Mouse (Mus musculus) heart, embryonic 13.5 days (tissue): Measurements from ENCODE around the gene Gabpb1. TPM values are rescaled to one million over a fixed set of nuclear protein-coding genes. Genes with fewer than 3 reads are reported as not detected.

ENCODE experiments used
- ATAC-seq: fragments of 200-750 bp; cut with Nextera tagmentation; 2 replicates; pipeline ENCODE4 v1.8.0; 2017; ENCODE audit warnings: moderate TSS enrichment; ENCODE audit not compliant: insufficient number of reproducible peaks, low FRiP score, low TSS enrichment; ENCODE audit errors: extremely low read depth
- H3K27ac ChIP-seq: fragments of 300-500 bp; sonication (generic); replicated peaks from 2 replicates; pipeline ENCODE4 v1.5.1; 2015; ENCODE audit warnings: moderate library complexity, mild to moderate bottlenecking, inconsistent platforms
- H3K27me3 ChIP-seq: fragments of 300-500 bp; sonication (generic); replicated peaks from 2 replicates; pipeline ENCODE4 v1.6.1; 2015; ENCODE audit warnings: mild to moderate bottlenecking, inconsistent platforms
- H3K36me3 ChIP-seq: fragments of 300-500 bp; sonication (generic); 2 replicates; pipeline ENCODE4 v1.6.1; 2015; ENCODE audit warnings: mild to moderate bottlenecking, inconsistent platforms
- H3K4me1 ChIP-seq: fragments of 300-500 bp; sonication (generic); 2 replicates; pipeline ENCODE4 v1.6.1; 2015; ENCODE audit warnings: inconsistent platforms
- H3K4me2 ChIP-seq: fragments of 300-500 bp; sonication (generic); 2 replicates; pipeline ENCODE4 v1.6.1; 2015; ENCODE audit warnings: inconsistent platforms, mild to moderate bottlenecking, moderate library complexity
- H3K4me3 ChIP-seq: fragments of 300-500 bp; sonication (generic); 2 replicates; pipeline ENCODE4 v1.5.1; 2015; ENCODE audit warnings: moderate library complexity, mild to moderate bottlenecking, inconsistent platforms
- H3K9ac ChIP-seq: fragments of 300-500 bp; sonication (generic); 2 replicates; pipeline ENCODE4 v1.6.1; 2015; ENCODE audit warnings: inconsistent platforms, mild to moderate bottlenecking, moderate library complexity
- H3K9me3 ChIP-seq: fragments of 300-500 bp; sonication (generic); 2 replicates; pipeline ENCODE4 v1.6.1; 2016; ENCODE audit warnings: inconsistent platforms
- WGBS: fragments of 180-500 bp; shearing (Covaris S2); methylation state at CpG from one replicate; pipeline ENCODE4 v1.1.7; 2015; ENCODE audit warnings: mixed read lengths; 5-methylcytosine and 5-hydroxymethylcytosine counted together
- polyA plus RNA-seq: library from polyadenylated mRNA; unstranded; fragments of >200 nt; fragmentation: Nextera tagmentation; extraction: Ambion mirVana; gene quantifications from 2 replicates; pipeline ENCODE4 v1.2.1, GENCODE M21; 2015

The Gabpb1 gene
- 31.3 and 31.6 TPM in 2 replicates for polyA plus RNA-seq

DNA sequence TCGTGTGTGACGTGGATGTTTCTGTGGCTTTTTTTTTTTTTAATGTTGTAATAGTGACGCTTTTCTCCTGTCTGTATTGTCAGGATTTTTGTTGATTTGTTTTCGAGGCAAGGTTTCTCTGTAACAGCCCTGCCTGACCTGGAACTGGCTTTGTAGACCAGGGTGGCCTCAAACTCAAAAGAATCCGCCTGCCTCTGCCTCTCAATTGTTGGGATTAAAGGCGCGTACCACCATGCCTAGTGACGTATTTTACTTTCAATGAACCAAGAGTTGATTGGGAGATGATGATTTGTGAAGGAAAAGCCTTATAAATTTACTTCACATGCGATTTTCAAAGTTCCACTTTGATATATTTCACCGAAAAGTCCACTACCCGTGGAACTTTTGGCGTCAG lies at the start of gene Gabpb1:
Gene Gabpb1, minus strand, starts transcription at position 216 of the 394 bp plus-strand sequence.
- WGBS: 23% methylated on average over 12 of the region's 12 CpGs
- Histone ChIP-seq H3K9ac (peak within 1 kb of the TSS; percentile 97), H3K27ac (peak within 1 kb of the TSS; percentile 100), H3K4me1 (peaks cover 44% of the 10 kb centered on the region), H3K4me2 (peak within 1 kb of the TSS; percentile 85), H3K9me3 (0 out of 2 replicates have a peak, but pooled peaks cover 3% of the 10 kb centered on the region), H3K36me3 (peaks cover 24% of the 10 kb centered on the region), H3K4me3 (peak within 1 kb of the TSS; percentile 97), H3K27me3 (no peaks in the 10 kb centered on the region)
- ATAC-seq: no peak

DNA sequence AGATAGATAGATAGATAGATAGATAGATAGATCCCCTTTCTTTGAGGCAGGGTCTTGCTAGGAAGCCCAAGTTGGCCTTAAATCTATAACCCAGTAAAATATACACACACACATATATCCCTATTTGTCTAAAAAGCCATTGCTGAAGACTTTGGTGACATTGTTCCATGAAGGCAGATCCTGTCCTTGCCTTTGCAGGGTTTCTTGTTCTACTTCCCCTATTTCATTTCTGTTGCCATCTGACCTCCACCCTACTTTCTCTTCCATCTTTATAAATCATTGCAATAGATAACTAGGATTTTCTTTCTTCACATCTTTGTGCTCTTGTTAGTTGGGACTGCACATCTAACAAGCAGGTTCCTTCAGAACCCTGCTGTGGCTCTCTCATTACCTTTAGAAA lies 36.8 kb upstream of the Gabpb1 start:
- Histone ChIP-seq H3K36me3 (peaks cover 26% of the 10 kb centered on the region), H3K27ac (no peak overlapping the region), H3K9me3 (no peaks in the 10 kb centered on the region), H3K4me3 (no peak overlapping the region), H3K4me1 (peaks cover 8% of the 10 kb centered on the region), H3K27me3 (no peaks in the 10 kb centered on the region), H3K9ac (no peak overlapping the region), H3K4me2 (no peak overlapping the region)
- no peak for ATAC-seq

DNA sequence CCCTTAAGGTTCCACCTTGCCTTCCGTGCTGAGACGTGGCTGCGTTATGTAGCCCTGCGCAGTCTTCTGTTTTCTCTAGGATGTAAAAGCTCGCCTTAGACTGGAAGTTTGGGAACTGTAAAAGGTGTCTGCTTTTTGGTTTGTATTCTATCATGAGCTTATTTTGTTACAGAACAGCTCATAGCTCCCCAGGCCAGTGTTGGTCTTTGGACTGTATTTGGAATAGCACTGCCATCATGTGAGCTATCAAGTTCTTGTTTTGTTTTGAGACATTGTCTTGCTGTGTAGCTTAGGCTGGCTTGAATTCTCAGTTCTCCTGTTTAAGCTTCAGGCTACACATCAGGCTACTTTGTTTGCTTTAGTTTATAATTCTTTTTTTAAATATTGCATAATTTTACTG lies 36.4 kb upstream of the Gabpb1 start:
- Histone ChIP-seq H3K27me3 (no peaks in the 10 kb centered on the region), H3K9ac (no peak overlapping the region), H3K36me3 (peaks cover 23% of the 10 kb centered on the region), H3K4me1 (peaks cover 11% of the 10 kb centered on the region), H3K27ac (no peak overlapping the region), H3K4me3 (no peak overlapping the region), H3K9me3 (no peaks in the 10 kb centered on the region), H3K4me2 (no peak overlapping the region)
- WGBS: 93% methylated on average over 5 of the region's 5 CpGs
- ATAC-seq: no peak

DNA sequence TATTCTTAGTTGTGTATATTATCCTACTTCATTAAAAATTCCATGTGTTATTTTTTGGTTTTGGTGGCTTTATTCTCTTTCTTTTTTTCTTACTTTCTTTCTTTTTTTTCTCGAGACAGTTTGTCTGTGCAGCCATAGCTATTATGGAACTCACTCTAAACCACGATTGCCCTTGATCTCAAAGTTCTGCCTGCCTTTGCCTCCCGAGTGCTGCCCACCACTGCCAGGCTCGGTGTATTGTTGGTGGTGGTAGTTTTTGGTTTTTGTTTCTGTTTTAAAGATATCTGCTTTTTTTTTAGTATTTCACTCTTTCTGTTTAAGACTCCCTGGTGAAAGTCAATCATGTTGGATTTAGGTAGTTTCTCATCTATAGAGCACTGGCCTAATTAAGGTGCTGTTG lies 32.2 kb upstream of the Gabpb1 start:
- Histone ChIP-seq H3K9me3 (no peaks in the 10 kb centered on the region), H3K4me3 (peak overlapping the region; percentile 84), H3K27ac (no peak overlapping the region), H3K9ac (peak overlapping the region; percentile 90), H3K36me3 (peaks cover 11% of the 10 kb centered on the region), H3K4me2 (peak overlapping the region; percentile 83), H3K4me1 (peaks cover 11% of the 10 kb centered on the region), H3K27me3 (peaks cover 12% of the 10 kb centered on the region)
- no peak for ATAC-seq
- WGBS: 72% methylated on average over 4 of the region's 4 CpGs

DNA sequence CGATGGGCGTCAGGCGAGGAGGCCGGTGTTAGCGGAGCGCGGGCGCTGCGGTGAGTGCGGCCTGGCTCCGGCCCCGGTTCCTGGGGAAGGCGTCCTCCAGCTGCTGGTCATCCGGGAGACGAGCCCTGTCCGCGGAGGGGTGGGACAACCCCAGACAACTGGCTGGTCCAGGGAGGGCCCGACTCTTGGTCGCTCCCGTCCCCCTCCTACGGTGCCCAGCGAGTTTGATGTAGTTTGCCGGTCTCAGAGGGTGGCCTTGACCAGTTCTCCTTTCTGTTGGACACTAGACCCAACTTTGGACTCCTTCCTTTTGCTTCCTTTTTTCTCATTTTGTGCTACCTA lies 31.3 kb upstream of the Gabpb1 start:
- Histone ChIP-seq H3K27ac (peak overlapping the region; percentile 83), H3K4me3 (peak overlapping the region; percentile 84), H3K4me2 (peak overlapping the region; percentile 83), H3K9ac (peak overlapping the region; percentile 90), H3K27me3 (peaks cover 12% of the 10 kb centered on the region), H3K4me1 (peaks cover 11% of the 10 kb centered on the region), H3K36me3 (peaks cover 6% of the 10 kb centered on the region), H3K9me3 (no peaks in the 10 kb centered on the region)
- ATAC-seq: peak; percentile 69; the same call in 1 of the 2 replicates
- WGBS: under 1% methylated on average over 23 of the region's 23 CpGs

DNA sequence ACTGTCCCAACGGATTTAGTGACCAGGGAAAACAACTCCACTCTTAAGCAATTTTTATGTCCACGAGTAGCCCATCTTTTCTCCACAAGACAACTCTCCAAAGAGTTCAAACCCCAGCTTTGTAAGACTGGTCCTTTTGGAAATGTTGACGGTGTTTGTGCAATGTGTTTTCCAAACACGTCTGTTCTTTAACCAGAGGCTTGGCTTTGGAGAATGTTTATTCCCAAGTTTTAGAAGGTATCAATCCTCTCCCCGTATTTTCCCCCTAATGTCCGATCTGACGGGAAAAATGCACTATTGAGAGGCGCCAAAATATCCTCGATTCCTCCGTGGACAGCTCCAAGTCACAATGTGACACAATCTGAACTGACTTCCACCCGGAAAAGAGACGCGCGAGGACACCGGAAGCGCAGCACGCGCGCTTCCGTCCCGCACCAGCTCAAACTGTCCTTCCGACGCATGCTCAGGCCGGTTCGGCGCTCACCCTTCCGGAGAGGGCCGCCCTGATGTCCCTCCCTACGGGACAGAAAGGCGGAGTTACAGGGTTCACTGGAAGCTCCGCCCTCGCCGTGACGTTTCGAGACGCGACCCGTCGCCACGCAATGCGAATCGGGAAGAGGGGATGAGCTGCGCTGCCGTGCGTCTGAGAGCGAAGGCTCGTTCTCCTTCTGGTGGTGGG lies 30.8 kb upstream of the Gabpb1 start, which contains the start of gene Usp8:
Gene Usp8, plus strand, starts transcription at position 570 of the 679 bp plus-strand sequence.
- peak within 1 kb of the TSS; percentile 83 for H3K27ac ChIP-seq
- peak; percentile 99 for ATAC-seq
- peak within 1 kb of the TSS; percentile 90 for H3K9ac ChIP-seq
- 3% methylated on average over 47 of the region's 47 CpGs for WGBS
- H3K4me2 ChIP-seq: peak within 1 kb of the TSS; percentile 83
- H3K4me1 ChIP-seq: peaks cover 11% of the 10 kb centered on the region
- H3K9me3 ChIP-seq: no peaks in the 10 kb centered on the region
- peak within 1 kb of the TSS; percentile 84 for H3K4me3 ChIP-seq
- H3K27me3 ChIP-seq: peaks cover 12% of the 10 kb centered on the region
- peaks cover 6% of the 10 kb centered on the region for H3K36me3 ChIP-seq

DNA sequence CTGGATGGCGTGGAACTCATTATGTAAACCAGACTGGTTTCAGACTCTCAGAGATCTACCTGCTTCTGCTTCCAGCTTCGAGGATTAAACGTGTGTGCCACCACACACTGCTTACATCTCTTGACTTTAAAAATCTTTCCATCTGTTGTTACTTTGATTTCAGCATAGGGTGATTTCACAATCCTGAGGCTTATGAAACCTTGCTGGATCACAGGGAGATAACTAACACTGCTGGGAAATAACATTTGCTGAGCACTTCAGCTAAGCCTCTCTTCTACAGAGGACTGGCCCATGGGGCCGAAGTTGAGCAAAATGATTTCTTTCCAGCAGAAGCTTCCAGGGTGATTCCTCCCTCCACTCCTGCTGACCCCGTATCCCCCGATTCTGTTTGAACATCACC lies 19.1 kb upstream of the Gabpb1 start:
- Histone ChIP-seq H3K9me3 (no peaks in the 10 kb centered on the region), H3K27ac (no peak overlapping the region), H3K9ac (no peak overlapping the region), H3K4me3 (no peak overlapping the region), H3K36me3 (no peaks in the 10 kb centered on the region), H3K4me1 (no peaks in the 10 kb centered on the region), H3K27me3 (peaks cover 2% of the 10 kb centered on the region; the same call in 1 of the 2 replicates), H3K4me2 (no peak overlapping the region)
- ATAC-seq: no peak
- 70% methylated on average over 6 of the region's 6 CpGs for WGBS

DNA sequence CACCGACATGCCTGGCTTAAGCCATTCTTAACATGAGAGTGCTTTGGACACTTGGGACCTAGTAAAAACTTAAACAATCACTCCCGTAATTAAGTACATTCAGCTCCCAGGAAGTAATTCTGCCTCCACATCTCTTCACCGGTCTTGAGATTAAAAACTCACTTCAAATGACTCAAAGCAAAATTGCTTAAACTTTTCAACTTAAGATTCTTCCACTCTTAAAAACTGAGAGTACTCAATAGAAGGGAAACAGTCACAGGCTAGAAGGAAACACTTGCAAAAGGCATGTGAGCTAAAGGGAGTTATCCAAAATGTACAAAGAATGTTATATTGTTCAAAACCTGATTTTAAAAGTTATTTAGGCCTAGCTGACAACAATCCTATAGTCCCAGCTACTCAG lies 15.2 kb upstream of the Gabpb1 start:
- 84% methylated on average over 3 of the region's 3 CpGs for WGBS
- Histone ChIP-seq H3K9me3 (no peaks in the 10 kb centered on the region), H3K4me2 (no peak overlapping the region), H3K4me1 (no peaks in the 10 kb centered on the region), H3K9ac (no peak overlapping the region), H3K27ac (no peak overlapping the region), H3K36me3 (peaks cover 6% of the 10 kb centered on the region; the same call in 1 of the 2 replicates), H3K4me3 (no peak overlapping the region), H3K27me3 (no peaks in the 10 kb centered on the region; the same call in 1 of the 2 replicates)
- no peak for ATAC-seq

DNA sequence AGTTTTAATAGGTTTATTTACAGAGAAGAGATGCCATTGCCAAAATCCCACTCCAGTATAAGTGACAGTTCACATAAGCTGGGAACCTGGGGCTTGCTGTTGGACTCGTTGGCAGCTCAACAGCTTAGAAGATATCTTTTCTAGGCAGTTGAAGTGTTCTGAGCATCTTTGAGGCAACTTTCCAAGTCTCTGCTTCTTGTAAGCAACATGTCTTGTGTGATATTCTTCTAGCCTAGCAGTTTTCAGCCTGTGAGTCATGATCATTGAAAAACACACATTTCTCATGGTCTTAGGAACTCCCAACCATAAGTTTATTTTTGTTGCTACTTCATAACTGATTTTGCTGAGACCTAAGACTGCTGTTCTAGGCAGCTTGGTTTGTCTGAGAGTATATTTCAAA lies 6.8 kb upstream of the Gabpb1 start:
- no peak overlapping the region for H3K4me3 ChIP-seq
- WGBS: 65% methylated on average over 1 of the region's 1 CpGs
- H3K36me3 ChIP-seq: peaks cover 47% of the 10 kb centered on the region
- 0 out of 2 replicates have a peak, but pooled peaks cover 3% of the 10 kb centered on the region for H3K9me3 ChIP-seq
- no peaks in the 10 kb centered on the region for H3K27me3 ChIP-seq
- ATAC-seq: no peak
- H3K27ac ChIP-seq: peak overlapping the region; percentile 71
- peaks cover 16% of the 10 kb centered on the region for H3K4me1 ChIP-seq
- H3K4me2 ChIP-seq: peak overlapping the region; percentile 16; the same call in 1 of the 2 replicates
- H3K9ac ChIP-seq: no peak overlapping the region

DNA sequence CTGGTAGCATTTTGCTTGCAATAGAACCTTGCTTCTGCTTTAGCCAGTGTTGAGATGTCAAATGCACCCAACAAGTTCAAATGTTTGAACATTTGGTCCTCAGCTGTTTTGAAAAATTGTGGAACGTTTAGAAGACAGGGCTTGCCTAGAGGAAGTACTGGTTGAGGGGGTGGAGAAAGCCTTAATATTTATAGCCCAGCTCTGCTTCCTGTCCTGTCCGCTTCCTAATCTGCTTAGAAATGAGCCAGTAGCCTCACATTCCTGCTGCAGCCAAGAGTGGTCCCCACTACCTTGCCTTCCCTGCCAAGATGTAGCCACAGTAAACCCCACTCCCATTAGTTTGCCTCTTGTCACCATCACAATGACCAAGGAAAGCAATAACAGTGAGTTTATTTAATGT lies 6.2 kb upstream of the Gabpb1 start:
- no peaks in the 10 kb centered on the region for H3K27me3 ChIP-seq
- no peak overlapping the region for H3K4me3 ChIP-seq
- H3K9ac ChIP-seq: no peak overlapping the region
- 32% methylated on average over 2 of the region's 2 CpGs for WGBS
- H3K9me3 ChIP-seq: 0 out of 2 replicates have a peak, but pooled peaks cover 3% of the 10 kb centered on the region
- H3K4me1 ChIP-seq: peaks cover 20% of the 10 kb centered on the region
- H3K4me2 ChIP-seq: peak overlapping the region; percentile 16
- peak overlapping the region; percentile 71 for H3K27ac ChIP-seq
- H3K36me3 ChIP-seq: peaks cover 45% of the 10 kb centered on the region
- ATAC-seq: no peak

DNA sequence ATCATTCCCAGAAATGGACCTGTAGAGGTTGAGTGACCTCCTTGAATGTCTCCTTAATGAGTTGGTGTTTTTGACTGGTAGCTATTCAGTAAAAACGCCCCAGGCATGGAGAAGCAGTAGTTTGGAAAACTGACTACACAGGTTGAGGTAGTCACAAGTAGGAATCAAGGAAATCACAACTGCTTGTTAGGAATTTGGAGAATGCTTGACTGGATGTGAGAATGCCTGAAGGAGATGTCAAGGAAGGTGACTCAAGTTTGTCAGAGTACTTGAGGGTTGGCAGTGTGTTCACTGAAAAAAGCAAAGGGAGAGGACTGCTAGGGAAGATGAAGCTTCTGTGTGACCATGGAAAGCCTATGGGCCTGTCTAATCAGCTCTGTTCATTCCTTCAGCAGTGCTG lies 1.2 kb upstream of the Gabpb1 start:
- 91% methylated on average over 1 of the region's 1 CpGs for WGBS
- H3K9ac ChIP-seq: no peak overlapping the region
- H3K4me3 ChIP-seq: no peak overlapping the region
- H3K4me2 ChIP-seq: peak overlapping the region; percentile 85; the same call in 1 of the 2 replicates
- peaks cover 42% of the 10 kb centered on the region for H3K4me1 ChIP-seq
- no peaks in the 10 kb centered on the region for H3K27me3 ChIP-seq
- no peak overlapping the region for H3K27ac ChIP-seq
- H3K36me3 ChIP-seq: peaks cover 26% of the 10 kb centered on the region
- 0 out of 2 replicates have a peak, but pooled peaks cover 3% of the 10 kb centered on the region for H3K9me3 ChIP-seq
- ATAC-seq: no peak
